Mouse (Mus musculus): ENCODE measurements around the gene Als2cl.

The Als2cl gene

DNA sequence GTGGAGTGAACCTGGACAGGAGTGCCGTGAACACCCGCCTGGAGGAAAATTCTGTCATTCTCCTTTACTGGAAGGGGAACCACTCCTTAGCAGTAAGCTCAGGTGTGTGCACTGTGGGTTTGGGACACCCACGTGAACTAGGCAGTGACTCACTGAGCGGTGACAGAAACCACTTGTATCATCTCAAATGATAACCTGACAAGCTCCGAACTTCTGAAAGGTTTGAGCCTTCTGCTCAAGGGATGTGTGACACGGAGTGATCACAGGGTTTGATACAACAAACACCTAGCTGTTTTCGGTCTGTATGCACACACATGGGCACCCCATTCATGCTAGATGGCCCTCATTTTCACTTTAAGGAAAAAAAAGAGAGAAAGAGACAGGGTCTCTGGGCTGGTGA is 37.1 kb downstream of the Als2cl start, which contains the start of gene Fam240a:
TSS of gene Fam240a (minus strand) at position 76 of the 400 bp plus-strand sequence.
- no peak for DNase-seq (ENCODE audit: low spot score)

DNA sequence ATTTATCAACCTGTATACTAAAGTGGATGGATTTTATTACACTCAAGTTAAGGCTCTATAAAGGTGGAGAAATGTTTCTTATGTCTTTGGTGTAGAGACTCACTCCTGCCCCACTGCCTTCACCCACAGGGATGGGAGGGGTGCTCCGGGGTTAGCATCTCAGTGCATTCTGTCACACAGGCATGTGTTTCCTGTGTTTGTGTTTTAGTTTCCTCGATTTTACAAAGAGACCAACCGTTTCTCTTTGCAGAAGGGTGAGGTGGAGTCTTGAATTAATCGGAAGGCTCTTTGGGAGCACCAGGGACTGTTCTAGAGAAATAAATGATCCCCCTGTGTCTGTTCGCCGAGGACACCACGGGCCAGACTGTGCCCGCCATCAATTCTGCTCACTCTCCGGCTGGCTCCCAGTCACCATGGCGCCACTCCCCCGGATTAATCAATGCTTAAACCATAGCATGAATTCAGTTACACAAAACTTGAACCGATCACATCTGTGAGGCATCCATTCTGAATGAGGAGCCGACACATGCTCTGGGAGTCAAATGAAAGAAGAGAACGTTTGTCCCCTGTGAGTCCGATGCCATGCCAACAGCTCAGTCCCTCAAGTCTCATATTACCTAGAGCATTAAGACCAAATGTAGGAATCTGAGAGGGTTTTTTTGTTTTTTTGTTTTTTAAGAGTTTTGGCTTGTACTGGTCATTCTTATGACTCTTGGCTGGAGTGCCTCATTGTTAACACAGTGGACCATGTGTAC is 41.2 kb downstream of the Als2cl start:
- DNase-seq (ENCODE audit: low spot score) = no peak

DNA sequence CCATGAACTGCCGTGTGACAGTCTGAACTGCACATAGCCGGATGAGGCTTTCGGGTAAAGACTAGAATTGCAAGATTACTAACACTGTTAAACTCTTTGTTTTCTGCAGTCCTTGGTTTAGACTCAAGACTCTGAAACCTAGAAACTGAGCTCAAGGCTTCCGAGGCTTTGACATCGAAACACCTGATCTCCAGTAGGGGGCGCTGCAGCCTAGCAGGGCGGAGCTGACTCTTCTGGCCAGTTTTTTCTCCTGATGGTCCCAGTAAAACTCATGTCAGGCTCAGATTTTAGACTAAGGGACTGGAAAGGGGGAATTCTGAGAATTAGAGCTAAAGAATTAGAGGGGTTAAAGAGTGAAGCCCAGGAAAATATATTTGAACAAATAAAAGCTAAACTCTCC is 43.1 kb downstream of the Als2cl start:
- DNase-seq (ENCODE audit: low spot score) = peak; percentile 78

DNA sequence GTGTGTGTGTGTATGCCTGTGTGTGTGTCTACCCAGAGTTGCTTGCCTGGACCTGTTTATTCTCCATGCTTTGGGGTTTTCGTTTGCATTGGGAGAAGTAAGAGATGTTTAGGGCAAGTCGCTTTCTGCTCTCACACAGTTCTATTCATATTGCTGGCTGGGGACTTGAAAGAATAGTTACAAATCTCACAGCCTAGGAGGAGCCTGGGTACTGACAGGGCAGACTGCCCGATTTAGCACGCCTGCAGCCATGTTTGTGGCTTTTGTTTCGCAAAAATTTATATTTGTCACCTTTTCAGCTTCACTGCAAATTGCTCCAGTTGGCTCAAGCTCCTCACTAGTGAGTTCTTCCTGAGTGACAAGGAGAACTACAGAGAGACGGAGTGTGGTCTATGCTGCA is 51.9 kb downstream of the Als2cl start:
- no peak for DNase-seq (ENCODE audit: low spot score)

DNA sequence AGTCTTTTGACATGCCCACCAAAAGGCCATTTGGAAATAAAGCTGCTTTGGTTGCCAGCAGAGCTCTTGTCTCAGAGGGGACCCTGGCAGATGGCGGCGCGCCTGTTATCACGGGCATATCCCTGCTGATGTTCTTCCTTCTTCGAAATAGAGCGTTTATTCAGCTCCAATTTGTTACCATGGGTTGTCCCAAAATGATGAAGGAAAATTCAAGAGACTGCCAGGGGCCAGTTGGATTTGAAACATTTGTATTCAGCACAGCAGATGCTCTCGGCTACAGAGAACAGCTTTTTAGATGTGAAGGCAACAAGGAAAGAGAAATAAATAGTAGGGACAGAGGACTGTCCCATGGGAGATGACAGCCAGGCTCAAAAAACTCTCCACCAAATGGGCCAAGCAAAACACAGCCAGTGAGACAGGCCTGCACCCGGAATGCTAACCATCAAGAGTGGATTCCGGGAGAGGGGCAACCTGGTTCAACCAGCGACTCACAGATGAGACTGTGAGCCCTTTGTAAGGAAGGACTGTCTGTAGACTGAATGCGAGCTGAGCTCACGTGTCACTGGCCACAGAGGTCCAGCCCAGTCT is 54.3 kb downstream of the Als2cl start:
- no peak for DNase-seq (ENCODE audit: low spot score)

DNA sequence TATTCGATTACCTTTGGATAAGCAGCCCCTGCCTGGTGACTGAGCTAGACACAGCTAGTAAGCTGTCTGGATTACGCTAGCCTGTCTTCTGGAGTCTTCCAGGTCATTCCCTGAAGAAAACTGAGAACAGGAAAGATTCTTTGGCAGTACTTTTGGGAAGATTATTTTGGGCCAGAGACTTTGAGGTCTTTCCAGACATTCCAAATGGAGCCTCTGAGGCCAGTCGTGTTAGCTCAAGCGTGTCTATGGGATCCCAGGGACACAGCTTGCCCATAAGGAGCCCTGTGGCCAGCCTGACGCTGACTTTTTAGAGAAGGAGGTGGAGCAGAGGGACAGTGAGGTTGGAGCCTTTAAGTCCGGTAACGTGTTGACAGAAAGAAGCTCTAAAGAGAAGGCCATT is 56.3 kb downstream of the Als2cl start:
- no peak for DNase-seq (ENCODE audit: low spot score)

DNA sequence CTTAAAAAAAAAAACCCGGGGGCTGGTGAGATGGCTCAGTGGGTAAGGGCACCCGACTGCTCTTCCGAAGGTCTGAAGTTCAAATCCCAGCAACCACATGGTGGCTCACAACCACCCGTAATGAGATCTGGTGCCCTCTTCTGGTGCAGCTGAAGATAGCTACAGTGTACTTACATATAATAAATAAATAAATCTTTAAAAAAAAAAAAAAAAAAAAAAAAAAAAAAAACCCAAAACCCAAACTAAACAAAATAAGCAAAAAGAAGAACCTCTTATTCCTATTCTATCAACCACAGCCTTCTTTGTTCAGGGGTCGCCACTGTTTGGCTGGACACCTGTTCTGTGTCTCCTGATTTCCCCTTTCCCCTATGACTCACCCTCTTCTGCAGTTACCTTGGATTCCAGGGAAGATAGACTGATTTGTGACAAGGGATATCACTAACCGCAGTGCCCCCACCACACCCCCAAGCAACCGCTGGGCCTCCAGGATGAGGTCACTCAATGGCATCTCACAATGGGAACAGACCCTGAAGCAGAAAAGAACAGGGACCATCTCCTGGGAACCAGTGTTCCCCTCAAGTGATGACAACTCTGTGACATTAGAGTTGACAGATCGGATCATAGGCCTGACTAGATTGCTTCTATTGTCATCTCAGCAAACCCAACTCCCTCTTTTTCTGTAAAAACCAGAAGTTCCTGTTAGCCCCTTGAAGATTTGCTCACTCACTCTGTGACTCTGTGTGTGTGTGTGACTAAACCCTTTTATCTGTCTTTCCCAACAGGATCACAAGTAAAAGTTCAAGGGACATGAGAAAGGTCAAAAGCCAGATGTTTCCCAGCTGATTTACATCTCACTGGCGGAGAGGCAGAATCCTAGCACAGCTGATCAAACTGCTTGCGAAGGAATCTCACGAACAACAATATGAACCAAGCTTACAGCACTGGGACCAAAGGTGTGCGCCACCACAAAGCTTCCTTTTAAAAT is 58.1 kb downstream of the Als2cl start:
- DNase-seq (ENCODE audit: low spot score) = no peak

DNA sequence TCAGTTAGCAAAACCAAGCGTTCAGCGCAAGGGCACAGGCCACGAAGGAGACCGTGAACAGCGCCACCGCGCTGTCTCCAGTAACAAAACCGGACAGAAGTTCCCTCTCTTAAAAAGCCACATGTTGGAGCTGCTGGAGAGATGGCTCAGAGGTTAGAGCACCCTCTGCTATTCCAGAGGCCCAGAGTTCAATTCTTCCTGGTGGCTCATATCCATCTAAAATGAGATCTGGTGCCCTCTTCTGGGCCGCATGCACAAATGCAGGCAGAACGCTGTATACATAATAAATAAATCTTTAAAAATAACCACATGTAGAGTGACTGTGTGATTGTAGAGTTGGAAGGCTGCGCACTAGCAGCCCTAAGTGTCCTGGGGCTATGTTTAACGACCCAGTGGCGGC is 64.6 kb downstream of the Als2cl start:
- no peak for DNase-seq (ENCODE audit: low spot score)

DNA sequence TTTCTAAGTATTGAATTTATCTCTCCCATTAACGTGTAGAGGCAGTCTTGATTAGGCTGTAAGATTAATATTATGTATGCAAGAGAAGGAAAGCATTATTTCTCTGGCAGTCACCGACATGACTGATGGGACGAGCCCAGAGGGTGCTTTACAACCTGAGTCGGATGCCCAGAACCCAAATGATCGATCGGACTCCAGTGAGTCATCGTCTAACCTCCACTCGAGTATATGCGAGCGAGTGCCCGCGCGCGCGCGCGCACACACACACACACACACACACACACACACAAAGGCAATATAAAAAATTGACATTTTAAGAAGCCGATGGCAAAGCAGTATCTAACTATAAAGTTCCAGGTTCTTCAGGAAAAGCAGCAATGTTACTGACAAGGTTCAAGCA is 65.7 kb downstream of the Als2cl start:
- DNase-seq (ENCODE audit: low spot score) = no peak

DNA sequence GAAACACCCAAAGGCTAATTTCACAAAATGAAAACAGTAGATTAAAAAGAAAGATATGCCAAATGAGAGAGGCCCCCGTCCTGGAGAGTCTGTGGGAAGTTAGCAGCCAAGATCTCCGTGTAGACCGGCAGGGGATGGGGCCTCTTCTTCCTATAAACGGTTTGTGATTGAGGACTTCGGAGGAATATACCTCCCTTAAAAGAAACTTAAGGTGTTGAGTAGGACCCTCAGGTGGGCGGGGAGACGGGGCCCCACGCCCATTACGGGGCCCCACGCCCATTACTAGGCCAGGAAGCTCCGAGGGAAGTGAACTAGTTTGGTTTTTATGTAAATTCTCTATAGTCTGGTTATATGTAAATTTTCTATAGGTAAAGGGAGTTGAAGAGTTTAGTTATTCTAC is 66.3 kb downstream of the Als2cl start, which contains the start of gene Tdgf1:
TSS of gene Tdgf1 (minus strand) at position 233 of the 400 bp plus-strand sequence.
- no peak for DNase-seq (ENCODE audit: low spot score)

DNA sequence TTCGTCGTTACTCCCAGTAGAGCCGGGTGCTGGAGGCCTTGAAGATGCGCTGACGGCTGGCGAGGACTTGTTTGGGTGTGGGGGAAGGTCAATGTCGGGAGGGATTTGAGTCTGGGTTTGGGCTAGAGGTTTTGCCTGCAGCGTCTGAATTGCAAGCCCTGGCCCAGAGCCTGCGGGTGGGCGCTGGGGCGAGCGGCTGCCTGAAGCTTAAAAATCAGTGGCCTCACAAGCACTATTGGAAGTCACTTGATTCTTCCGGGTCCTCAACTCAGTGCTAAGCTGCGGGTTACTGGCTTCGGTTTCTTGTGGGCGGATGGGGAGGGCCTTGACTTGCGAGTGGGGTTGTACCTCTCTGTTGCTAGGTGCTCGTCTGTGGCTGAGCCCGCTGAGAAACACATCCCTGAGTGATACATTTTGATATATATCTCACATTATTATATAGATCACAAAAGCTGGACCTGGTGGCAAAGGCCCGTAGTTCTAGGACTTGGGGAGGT is 66.9 kb downstream of the Als2cl start:
- peak; percentile 69 for DNase-seq (ENCODE audit: low spot score)

DNA sequence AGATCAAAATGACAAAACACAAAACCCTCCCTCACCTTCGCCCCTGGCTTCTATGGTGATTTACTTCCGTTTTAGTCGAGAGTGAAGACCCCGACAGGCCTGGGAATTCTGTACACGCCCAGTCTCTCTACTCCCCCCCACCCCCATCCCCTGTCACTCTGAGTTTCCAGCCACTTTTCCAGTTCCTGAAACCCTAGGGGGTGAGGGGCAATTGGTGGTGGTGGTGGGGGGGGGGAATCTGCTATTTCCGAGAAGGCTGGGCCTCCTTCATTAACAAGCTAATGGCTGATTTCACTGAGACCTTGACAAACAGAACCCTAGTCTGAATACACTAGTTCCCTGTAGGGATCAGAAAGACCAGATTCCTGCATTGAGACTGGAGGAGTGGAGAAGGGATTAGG is 67.6 kb downstream of the Als2cl start:
- DNase-seq (ENCODE audit: low spot score) = no peak

DNA sequence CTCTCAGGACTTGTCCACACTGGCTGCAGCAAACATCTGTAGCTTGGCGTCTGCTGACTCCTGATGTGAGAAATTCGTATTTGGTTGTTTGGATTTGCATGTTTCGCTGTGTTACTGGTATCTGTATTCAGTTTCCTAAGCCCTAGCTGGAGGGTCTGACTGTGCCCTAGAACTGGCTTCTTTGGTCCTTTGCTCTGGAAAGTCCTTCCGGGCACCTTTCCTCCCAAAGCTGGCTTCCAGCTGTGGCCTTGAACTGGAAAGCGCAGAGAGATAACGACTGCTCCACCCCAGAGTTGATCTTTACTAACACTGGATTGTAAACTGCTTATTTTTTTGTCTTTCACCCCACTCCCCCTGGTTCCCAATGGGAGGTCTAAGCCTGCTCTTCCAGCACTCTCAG is 68.2 kb downstream of the Als2cl start:
- DNase-seq (ENCODE audit: low spot score) = no peak

DNA sequence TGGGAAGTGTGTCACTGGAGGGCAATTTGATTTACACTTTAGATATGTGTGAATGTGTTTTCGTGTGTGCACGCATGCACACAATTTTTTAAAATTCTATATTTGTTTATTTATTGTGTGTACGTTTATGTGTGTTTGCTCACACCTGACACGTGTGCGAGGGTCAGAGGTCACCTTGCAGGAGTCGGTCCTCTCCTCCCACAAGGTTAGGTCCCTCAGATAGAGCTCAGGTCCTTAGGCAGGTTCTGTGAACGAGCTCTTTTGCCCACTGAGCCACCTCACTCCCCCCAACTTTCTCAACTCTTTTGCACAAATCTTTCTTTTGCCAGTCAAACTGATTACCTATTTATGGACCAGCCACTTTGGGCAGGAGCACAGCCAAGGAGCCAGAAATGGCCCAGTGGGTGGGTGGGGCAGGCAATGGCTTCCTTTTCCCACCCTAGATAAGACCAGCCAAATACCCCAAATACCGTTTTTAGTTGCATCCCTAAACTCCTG is 69.2 kb downstream of the Als2cl start:
- no peak for DNase-seq (ENCODE audit: low spot score)

DNA sequence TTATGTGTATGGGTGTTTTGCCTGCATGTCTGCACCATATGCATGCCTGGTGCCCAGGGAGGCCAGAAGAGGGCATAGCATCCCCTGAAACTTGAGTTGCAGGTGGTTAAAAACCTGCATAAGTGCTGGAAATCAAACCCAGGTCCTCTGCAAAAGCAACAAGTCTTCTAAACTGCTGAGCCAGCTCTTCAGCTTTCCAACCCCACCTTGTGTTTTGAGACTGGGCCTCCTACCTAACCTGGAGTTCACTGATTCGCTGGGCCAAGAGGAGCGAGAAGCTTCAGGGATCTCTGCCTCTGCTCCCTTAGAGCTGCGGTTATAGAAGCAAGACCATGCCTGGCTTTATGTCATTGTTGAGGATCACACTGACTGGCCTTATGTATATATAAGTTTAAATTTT is 70.4 kb downstream of the Als2cl start:
- DNase-seq (ENCODE audit: low spot score) = no peak

All from ovary, postnatal 36 days (tissue).